Mouse (Mus musculus) ES-E14 (cell line): ENCODE results near the gene Bicral.

Experiments used
- CHD2 ChIP-seq: IDR thresholded peaks from 2 replicates; pipeline ENCODE4 v1.6.1; 2014; ENCODE audit warnings: mild to moderate bottlenecking, low read depth, low read length, inconsistent platforms
- ZC3H11A ChIP-seq: IDR thresholded peaks from 2 replicates; pipeline ENCODE4 v1.6.1; 2012; ENCODE audit warnings: low read depth, mild to moderate bottlenecking, inconsistent platforms, low read length, borderline replicate concordance
- ZNF384 ChIP-seq: IDR thresholded peaks from 2 replicates; pipeline ENCODE4 v1.6.1; 2012; ENCODE audit warnings: low read depth, low read length, inconsistent platforms

DNA sequence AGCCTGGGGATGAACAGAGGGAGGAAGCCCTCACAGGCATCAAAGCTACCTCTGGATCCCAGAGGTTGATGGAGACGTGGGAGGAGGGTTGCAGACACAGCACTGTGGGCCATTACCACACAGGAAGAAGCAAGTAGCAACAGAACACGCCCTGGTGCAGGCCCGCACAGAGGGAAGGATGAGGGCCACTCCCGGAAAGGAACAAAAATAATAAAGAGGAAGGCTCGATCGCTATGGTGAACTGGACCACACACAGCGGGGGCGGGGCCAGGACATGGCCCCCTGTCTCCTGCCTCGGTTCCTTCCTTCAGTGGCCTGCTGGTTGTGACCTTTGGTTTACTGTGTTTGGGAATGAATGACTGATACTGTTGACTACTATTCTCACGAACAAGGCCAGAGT, 58.6 kb downstream of the Bicral start:
- TF ChIP-seq ZNF384, result no peak
- TF ChIP-seq ZC3H11A, result no peak
- TF ChIP-seq CHD2, result no peak
